Mouse (Mus musculus) embryonic facial prominence, embryonic 10.5 days (tissue): ENCODE results near the gene Gm49383. TPM values are rescaled to one million over a fixed set of nuclear protein-coding genes. Genes with fewer than 3 reads are reported as not detected.

Source experiments
- DNase-seq: peaks from one replicate; pipeline ENCODE4 v3.0.0-alpha.2; 2017; ENCODE audit warnings: low spot score
- H3K27ac ChIP-seq: fragments of 300-500 bp; sonication (generic); replicated peaks from 2 replicates; pipeline ENCODE4 v1.5.1; 2016; ENCODE audit warnings: mild to moderate bottlenecking
- H3K27me3 ChIP-seq: fragments of 300-500 bp; sonication (generic); replicated peaks from 2 replicates; pipeline ENCODE4 v1.6.1; 2016; ENCODE audit warnings: low read depth, mild to moderate bottlenecking; ENCODE audit not compliant: poor library complexity, severe bottlenecking
- H3K36me3 ChIP-seq: fragments of 300-500 bp; sonication (generic); replicated peaks from 2 replicates; pipeline ENCODE4 v1.6.1; 2016; ENCODE audit warnings: mild to moderate bottlenecking, moderate library complexity
- H3K4me1 ChIP-seq: fragments of 300-500 bp; sonication (generic); 2 replicates; pipeline ENCODE4 v1.6.1; 2016
- H3K4me3 ChIP-seq: fragments of 300-500 bp; sonication (generic); 2 replicates; pipeline ENCODE4 v1.5.1; 2016; ENCODE audit warnings: mild to moderate bottlenecking, moderate library complexity
- H3K9me3 ChIP-seq: fragments of 300-500 bp; sonication (generic); 2 replicates; pipeline ENCODE4 v1.6.1; 2016; ENCODE audit warnings: mild to moderate bottlenecking
- WGBS: fragments of 180-500 bp; shearing (Covaris S2); methylation state at CpG from one replicate; pipeline ENCODE4 v1.1.7; 2016; 5-methylcytosine and 5-hydroxymethylcytosine counted together
- polyA plus RNA-seq: library from polyadenylated mRNA; unstranded; fragments of >200 nt; fragmentation: Nextera tagmentation; extraction: Ambion mirVana; gene quantifications from 2 replicates; pipeline ENCODE4 v1.2.1, GENCODE M21; 2016

The Gm49383 gene
- polyA plus RNA-seq, 1 experiment from 2014 or later, result 57.7 TPM

DNA sequence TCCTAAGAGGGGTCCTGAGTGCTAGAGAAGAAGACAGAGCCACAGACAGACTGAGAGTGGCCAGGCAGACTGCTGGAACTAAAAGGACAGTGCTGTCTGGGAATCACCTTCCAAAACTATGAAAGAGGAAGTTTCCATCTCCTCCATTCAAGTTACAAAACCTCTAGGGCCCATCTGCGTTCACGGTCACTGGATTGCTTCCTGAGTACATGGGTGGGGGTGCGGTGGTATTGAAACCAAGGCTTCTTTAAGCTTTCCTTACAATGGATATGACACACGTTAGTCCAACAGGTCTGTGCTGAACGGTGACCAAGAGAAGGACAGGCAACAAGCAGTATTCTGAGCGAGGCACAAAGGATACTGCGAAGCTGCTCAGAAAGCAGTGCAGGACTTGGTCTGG lies 17.5 kb upstream of the Gm49383 start:
- no peaks in the 10 kb centered on the region for H3K9me3 ChIP-seq
- no peaks in the 10 kb centered on the region for H3K4me1 ChIP-seq
- DNase-seq, result no peak
- no peaks in the 10 kb centered on the region for H3K27me3 ChIP-seq
- H3K36me3 ChIP-seq, result peaks cover 100% of the 10 kb centered on the region
- no peak overlapping the region for H3K27ac ChIP-seq
- 94% methylated on average over 7 of the region's 7 CpGs for WGBS
- H3K4me3 ChIP-seq, result no peak overlapping the region

DNA sequence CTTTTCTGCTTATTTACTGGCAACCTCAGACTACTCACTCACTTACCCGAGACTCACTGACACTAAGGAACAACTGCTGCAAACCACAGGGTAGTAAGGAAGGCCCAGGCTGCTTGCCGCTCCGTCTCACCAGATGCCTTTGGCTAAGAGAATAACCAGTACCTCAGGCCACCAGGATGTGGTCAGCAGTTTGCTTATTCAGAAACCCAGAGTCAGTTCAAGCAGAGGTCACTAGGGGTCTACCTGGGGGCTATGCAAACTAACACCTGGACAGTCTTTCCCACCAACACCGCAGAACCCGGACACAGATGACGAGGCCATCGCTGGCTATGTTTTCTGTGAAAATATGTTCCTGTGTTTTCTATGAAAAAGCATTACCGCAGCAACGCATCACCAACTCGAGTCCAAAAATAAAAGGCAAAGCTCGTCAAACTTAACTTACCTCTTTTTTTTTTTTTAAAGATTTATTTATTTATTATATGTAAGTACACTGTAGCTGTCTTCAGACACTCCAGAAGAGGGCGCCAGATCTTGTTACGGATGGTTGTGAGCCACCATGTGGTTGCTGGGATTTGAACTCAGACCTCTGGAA lies 16.4 kb upstream of the Gm49383 start:
- H3K4me1 ChIP-seq, result no peaks in the 10 kb centered on the region
- H3K4me3 ChIP-seq, result no peak overlapping the region
- H3K9me3 ChIP-seq, result no peaks in the 10 kb centered on the region
- 94% methylated on average over 13 of the region's 13 CpGs for WGBS
- DNase-seq, result no peak
- no peaks in the 10 kb centered on the region for H3K27me3 ChIP-seq
- H3K27ac ChIP-seq, result no peak overlapping the region
- H3K36me3 ChIP-seq, result peaks cover 99% of the 10 kb centered on the region

DNA sequence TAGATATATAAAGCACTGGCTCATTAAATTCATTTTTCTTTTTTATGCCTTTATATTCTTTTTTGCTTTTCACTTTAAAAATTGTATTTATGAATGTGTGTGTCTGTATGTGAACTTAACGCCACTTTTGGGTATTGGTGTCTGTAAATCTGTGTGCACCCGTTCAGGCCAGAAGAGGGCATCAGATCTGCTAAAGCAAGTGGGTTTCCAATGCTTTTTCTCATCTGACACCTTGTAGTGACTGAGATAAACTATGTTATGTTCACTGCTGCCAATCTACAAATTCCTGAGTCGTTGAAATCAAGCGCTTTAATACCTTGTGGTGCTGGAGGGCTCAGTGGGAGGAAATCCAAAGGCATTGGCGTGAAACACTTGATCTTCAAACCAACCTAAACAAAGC lies 14.2 kb upstream of the Gm49383 start:
- WGBS, result 86% methylated on average over 5 of the region's 5 CpGs
- H3K27ac ChIP-seq, result no peak overlapping the region
- DNase-seq, result no peak
- H3K4me3 ChIP-seq, result no peak overlapping the region
- H3K36me3 ChIP-seq, result peaks cover 99% of the 10 kb centered on the region
- H3K9me3 ChIP-seq, result no peaks in the 10 kb centered on the region
- H3K4me1 ChIP-seq, result no peaks in the 10 kb centered on the region
- no peaks in the 10 kb centered on the region for H3K27me3 ChIP-seq

DNA sequence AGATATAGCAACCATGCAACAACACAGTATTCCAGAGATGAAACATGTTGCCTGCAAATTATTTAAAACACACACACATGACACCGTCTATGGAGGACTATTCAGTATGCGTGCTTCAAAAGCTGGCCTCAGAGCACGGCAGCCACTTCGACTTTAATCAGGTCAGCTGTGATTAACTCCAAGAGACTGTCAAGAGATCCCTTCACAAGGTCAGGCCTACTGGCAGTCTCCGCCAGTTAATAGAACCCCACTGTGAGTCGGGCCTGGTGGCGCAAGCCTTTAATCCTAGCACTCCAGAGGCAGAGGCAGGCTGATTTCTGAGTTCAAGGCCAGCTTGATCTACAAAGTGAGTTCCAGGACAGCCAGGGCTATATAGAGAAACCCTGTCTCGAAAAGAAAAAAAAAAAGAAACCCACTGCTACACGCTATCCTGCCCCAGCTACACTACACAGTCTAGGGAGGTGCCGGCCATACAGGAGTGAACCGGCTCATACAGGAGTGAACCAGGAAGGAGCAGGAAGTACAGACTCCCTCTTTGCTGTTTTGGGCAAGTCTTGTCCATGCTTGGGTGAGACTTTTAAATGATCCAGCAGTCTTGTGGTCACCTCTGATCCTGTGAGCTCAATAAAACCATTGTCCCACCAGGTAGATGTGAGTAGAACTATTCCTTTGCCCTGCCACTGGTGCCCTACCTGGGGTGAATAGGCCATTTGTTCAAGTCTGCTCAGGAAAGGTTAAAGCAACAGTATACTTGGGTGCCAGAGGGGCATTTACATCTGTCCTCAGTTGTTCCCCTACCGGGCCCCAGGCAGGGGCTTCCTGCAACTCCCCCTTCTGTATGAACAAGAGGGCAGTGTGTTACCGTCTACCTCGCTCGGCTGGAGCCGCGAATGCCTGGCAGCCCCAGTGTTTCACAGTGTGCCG lies 13.4 kb upstream of the Gm49383 start:
- 87% methylated on average over 18 of the region's 18 CpGs for WGBS
- H3K4me1 ChIP-seq, result no peaks in the 10 kb centered on the region
- no peak overlapping the region for H3K4me3 ChIP-seq
- DNase-seq, result no peak
- no peaks in the 10 kb centered on the region for H3K9me3 ChIP-seq
- peaks cover 96% of the 10 kb centered on the region for H3K36me3 ChIP-seq
- no peak overlapping the region for H3K27ac ChIP-seq
- H3K27me3 ChIP-seq, result no peaks in the 10 kb centered on the region

DNA sequence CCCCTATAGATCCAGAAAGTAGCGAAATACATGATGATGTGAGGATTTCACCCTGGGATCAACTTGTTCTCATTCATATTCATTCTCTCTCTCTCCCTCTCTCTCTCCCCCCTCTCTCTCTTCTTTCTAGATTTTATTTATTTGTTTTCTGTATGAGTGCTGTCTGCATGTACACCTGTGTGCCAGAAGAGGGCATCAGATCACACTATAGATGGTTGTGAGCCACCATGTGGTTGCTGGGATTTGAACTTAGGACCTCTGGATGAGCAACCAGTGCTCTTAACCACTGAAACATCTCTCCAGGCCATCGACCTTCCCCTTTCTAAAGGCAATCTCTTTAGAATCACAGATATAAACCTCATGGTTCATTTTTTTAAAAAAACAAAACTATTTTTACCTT lies 11.6 kb upstream of the Gm49383 start:
- H3K36me3 ChIP-seq, result peaks cover 86% of the 10 kb centered on the region
- 82% methylated on average over 2 of the region's 2 CpGs for WGBS

DNA sequence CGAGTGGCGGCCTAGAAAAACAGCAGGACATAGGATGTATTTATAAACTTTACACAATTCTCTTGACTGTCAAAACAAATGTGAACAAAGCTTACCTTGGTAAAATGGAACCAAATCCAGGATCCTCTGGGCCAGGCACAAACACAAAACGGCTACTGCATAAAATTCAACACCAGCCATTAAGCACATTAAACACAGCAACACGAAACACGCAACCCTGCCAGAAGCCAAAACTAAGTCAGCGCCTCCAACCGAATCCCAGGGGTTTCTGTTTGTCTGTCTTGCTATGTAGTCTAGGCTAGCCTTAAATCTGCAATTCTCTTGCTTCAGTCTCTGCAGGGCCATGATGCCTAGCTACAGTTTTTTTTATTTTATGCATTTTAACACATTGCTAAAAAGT lies 11.0 kb upstream of the Gm49383 start:
- Histone ChIP-seq H3K9me3 (no peaks in the 10 kb centered on the region), H3K27ac (no peak overlapping the region), H3K36me3 (peaks cover 86% of the 10 kb centered on the region), H3K4me3 (no peak overlapping the region), H3K4me1 (no peaks in the 10 kb centered on the region), H3K27me3 (no peaks in the 10 kb centered on the region)
- WGBS, result 94% methylated on average over 7 of the region's 7 CpGs
- DNase-seq, result no peak

More for the DNA sequence above, 11.6 kb upstream of the Gm49383 start:
- H3K27me3 ChIP-seq, result no peaks in the 10 kb centered on the region
- no peak for DNase-seq
- no peaks in the 10 kb centered on the region for H3K9me3 ChIP-seq
- no peaks in the 10 kb centered on the region for H3K4me1 ChIP-seq
- H3K4me3 ChIP-seq, result no peak overlapping the region
- H3K27ac ChIP-seq, result no peak overlapping the region

DNA sequence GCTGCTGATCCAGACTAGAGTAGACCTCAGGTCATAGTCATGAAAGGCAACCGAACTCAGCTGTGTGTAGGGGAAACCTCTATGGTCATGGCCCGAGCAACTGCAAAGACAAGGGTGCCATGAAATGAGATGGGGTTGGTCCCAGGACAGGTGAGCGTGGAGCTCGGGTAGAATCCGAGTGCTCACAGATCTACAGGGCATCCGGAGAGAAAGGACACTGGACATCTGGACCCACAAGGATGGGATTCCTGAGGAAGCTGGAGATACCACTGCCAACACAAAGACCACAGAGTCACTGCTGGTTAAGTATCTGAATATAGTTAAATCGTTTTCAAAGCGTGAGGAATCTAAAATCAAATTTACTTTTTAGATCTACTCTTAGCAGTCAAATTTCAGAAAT lies 10.5 kb upstream of the Gm49383 start:
- no peaks in the 10 kb centered on the region for H3K27me3 ChIP-seq
- 96% methylated on average over 8 of the region's 8 CpGs for WGBS
- H3K36me3 ChIP-seq, result peaks cover 86% of the 10 kb centered on the region
- DNase-seq, result no peak
- H3K4me3 ChIP-seq, result no peak overlapping the region
- no peaks in the 10 kb centered on the region for H3K4me1 ChIP-seq
- H3K9me3 ChIP-seq, result no peaks in the 10 kb centered on the region
- H3K27ac ChIP-seq, result no peak overlapping the region

DNA sequence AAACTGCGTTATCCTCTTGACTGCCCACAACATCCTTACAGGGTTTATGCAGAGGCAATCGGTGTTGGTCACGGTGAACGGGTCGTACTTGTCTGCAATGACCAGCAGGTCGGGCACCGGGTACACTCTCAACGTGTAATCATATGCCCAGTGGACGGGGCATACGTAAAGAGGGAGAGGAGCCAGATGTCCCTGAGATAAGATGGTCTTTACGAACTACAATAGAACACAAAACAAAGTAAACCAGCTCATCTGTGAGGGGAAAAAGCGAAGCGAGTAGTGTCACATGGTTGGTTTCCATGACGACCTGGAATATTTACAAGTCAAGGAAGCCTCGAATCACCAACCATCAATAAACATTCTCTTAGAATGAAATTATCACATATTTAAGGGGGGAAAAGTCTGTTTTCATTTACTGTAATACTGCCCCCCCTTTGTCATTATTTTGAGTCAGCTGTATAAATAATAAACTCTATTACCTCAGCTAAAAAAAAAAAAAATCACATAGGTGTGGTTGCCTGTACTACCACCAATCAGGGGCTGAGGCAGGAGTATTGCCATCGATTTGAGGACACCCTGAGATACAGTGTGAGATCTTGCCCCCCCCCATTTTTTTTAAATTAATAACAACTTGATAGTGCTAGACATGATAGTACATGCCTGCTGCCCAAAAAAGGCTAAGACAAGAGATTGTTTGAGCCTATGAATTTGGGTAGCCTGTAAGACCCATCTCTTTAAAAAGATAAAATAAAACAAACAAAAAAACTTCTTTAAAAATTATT lies 7.3 kb upstream of the Gm49383 start, which contains the start of gene Gm49384:
Gene Gm49384, minus strand, starts transcription at position 216 of the 782 bp plus-strand sequence.
- 91% methylated on average over 16 of the region's 16 CpGs for WGBS
- Histone ChIP-seq H3K36me3 (peaks cover 84% of the 10 kb centered on the region), H3K4me1 (peaks cover under 1% of the 10 kb centered on the region; the same call in 1 of the 2 replicates), H3K4me3 (no peak within 1 kb of the TSS), H3K9me3 (no peaks in the 10 kb centered on the region), H3K27me3 (no peaks in the 10 kb centered on the region), H3K27ac (no peak within 1 kb of the TSS)
- no peak for DNase-seq

DNA sequence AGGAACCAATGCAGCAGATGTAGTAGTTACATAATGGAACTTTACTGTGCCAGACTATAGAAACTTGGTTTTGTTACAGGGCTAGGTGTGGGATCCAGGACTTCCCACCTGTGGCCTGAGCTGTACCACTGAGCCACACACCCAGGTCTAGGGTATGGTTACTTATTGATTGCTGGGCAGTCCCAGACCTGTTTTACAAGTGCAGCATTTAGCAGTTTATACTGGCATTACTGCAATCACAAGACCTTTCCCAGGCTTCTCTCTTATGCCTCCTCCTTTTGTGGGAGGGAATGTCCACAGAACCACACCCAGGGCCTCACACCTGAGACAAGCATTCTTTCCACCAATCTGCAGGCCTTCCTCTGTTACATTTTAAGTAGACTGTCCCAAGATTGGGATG lies 2.1 kb upstream of the Gm49383 start:
- Histone ChIP-seq H3K4me3 (peak overlapping the region; percentile 28; the same call in 1 of the 2 replicates), H3K36me3 (peaks cover 52% of the 10 kb centered on the region), H3K4me1 (peaks cover 31% of the 10 kb centered on the region), H3K9me3 (no peaks in the 10 kb centered on the region), H3K27ac (no peak overlapping the region), H3K27me3 (no peaks in the 10 kb centered on the region)
- DNase-seq, result no peak

DNA sequence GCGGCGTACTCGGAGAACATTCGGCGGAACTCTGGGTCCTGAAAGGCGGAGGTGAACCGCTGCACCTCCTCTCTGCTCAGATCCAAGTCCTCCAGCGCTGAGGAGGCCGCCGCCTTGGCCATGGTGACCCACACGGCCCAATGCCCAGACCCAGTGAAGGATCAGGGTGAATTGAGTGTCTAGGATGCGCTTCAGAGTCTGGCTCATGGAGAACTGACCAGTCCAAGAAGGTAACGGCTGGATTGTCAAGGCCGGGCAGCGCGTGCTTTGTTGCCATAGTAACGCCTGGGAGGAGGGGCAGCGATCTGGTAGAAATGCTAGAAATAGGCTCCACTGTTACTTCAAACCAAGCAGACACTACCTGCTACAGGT lies 1.2 kb upstream of the Gm49383 start, which contains the start of gene Dnaaf2:
Gene Dnaaf2, minus strand, starts transcription at position 266 of the 372 bp plus-strand sequence.
- no peaks in the 10 kb centered on the region for H3K27me3 ChIP-seq
- peaks cover 31% of the 10 kb centered on the region for H3K4me1 ChIP-seq
- peak within 1 kb of the TSS; percentile 91 for H3K27ac ChIP-seq
- no peaks in the 10 kb centered on the region for H3K9me3 ChIP-seq
- H3K36me3 ChIP-seq, result peaks cover 50% of the 10 kb centered on the region
- peak within 1 kb of the TSS; percentile 94 for H3K4me3 ChIP-seq
- peak; percentile 84 for DNase-seq
- under 1% methylated on average over 18 of the region's 18 CpGs for WGBS

DNA sequence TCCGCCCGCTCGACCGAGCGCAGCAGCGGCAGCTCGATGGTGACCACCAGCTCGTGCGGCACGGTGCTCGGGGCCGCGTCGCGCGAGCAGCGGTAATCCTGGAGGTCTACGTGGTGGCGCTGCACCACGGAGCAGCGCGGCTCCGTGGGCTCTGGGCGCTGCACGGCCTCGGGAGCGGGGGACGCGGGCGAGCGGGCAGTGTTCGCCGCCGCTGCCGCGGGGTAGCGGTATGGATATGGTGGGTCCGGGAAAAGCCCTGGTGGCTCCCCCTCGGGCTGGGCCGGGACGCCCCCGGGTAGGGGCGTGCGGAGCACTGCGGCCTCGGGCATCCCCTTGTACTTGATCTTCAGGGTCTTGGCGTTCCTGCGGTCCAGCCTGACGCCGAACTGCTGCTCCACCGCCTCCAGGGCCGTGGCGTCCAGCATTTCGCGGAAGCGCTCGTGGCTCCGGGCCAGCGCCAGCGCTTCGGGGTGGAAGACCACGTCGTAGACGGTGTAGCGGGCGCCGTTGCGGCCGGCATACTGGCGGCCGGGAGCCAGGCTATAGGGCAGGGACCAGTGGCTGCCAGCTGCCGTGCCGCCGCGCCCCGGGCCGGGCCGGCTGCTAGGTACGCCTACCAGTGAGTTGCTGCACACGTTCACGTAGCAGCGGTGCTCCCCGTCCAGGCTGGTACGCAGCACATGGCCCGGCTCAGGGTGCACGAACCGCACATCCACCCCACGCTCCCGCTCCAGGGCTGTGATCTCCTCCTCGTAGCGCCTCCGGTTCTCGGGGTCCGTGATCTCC lies 667 bp upstream of the Gm49383 start:
- peak; percentile 67 for DNase-seq
- H3K4me1 ChIP-seq, result peaks cover 31% of the 10 kb centered on the region
- H3K36me3 ChIP-seq, result peaks cover 50% of the 10 kb centered on the region
- under 1% methylated on average over 94 of the region's 94 CpGs for WGBS
- no peaks in the 10 kb centered on the region for H3K27me3 ChIP-seq
- no peaks in the 10 kb centered on the region for H3K9me3 ChIP-seq
- H3K27ac ChIP-seq, result peak overlapping the region; percentile 91
- peak overlapping the region; percentile 94 for H3K4me3 ChIP-seq

DNA sequence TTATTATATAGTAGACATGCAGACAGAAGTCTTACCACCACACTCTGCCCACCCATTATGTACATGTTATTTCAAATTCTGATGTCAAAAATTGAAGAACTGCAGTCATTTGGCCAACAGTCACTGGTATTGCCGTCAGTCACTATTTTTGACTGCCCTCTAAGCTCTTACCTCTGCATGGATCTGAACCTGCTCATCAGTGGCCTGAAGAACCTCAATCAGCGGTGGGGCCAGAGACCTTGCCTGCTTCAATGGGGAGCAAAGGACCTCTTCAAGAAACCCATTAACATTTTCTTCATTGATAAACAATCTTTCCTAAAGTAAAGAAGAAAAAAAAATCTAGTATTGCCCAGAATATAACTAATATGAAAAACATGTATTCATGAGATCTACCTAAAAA lies 4.3 kb downstream of the Gm49383 start:
- Histone ChIP-seq H3K4me3 (no peak overlapping the region), H3K27me3 (no peaks in the 10 kb centered on the region), H3K36me3 (peaks cover 59% of the 10 kb centered on the region), H3K27ac (no peak overlapping the region), H3K4me1 (peaks cover 15% of the 10 kb centered on the region), H3K9me3 (peaks cover 4% of the 10 kb centered on the region; the same call in 1 of the 2 replicates)
- 96% methylated on average over 2 of the region's 2 CpGs for WGBS
- DNase-seq, result no peak
